ENCODE assay signal across 19 mouse cellular contexts in genomic region chr16:10524866-10525609, GRCm38 (mm10). TPM values are rescaled to one million over a fixed set of nuclear protein-coding genes. Genes with fewer than 3 reads are reported as not detected.
DNase-seq lines count a peak whose midpoint lies in the region; ATAC-seq and TF ChIP-seq lines count a peak whose summit lies in the region.
"Had no signal": no experiment of that assay in that cellular context is flagged by ENCODE, and none has a peak within 500 bp of the region (broad histone marks: within the 10 kb centered on the region; RNA-seq: fewer than 3 reads in every experiment).

No protein-coding gene starts in this region.

- H3K79me2 ChIP-seq in liver, adult 2 months (ENCODE audit: control insufficient read depth, insufficient read depth, low read length): no peaks in the 10 kb centered on the region

- H3K4me3 ChIP-seq in liver, adult 2 months (ENCODE audit: insufficient read depth, low read depth, low read length): no peak overlapping the region
- no peak overlapping the region for H3K4me3 ChIP-seq in liver, embryonic 12.5 days
- H3K4me3 ChIP-seq in heart, embryonic 10.5 days: no peak overlapping the region
- H3K4me3 ChIP-seq: embryonic facial prominence, embryonic 13.5 days; forebrain, embryonic 10.5 days; heart, embryonic 13.5 days; hindbrain, embryonic 10.5 days; lung, embryonic 15.5 days; neural tube, embryonic 12.5 days had no signal

- no peaks in the 10 kb centered on the region for H3K27me3 ChIP-seq in liver, adult 2 months (ENCODE audit: control insufficient read depth, insufficient read depth, low read length)
- H3K27me3 ChIP-seq in liver, embryonic 12.5 days (replicated peaks): no peaks in the 10 kb centered on the region
- H3K27me3 ChIP-seq in heart, embryonic 10.5 days (ENCODE audit: insufficient read depth, poor library complexity, severe bottlenecking): no peaks in the 10 kb centered on the region
- H3K27me3 ChIP-seq: embryonic facial prominence, embryonic 13.5 days; heart, embryonic 13.5 days; lung, embryonic 15.5 days; neural tube, embryonic 12.5 days had no signal

- TF ChIP-seq POLR2A in liver, adult 2 months (IDR thresholded peaks at IDR 0.05; ENCODE audit: extremely low read depth, insufficient read depth, low read length): no peak

- peak overlapping the region; percentile 25; the same call in 1 of the 2 replicates for H3K9ac ChIP-seq in liver, adult 2 months (ENCODE audit: low read depth, low read length)
- no peak overlapping the region for H3K9ac ChIP-seq in liver, embryonic 12.5 days
- H3K9ac ChIP-seq: embryonic facial prominence, embryonic 13.5 days; heart, embryonic 13.5 days; lung, embryonic 15.5 days; neural tube, embryonic 12.5 days had no signal

- no peak for TF ChIP-seq CTCF in liver, adult 2 months (IDR thresholded peaks at IDR 0.05; ENCODE audit: low read depth, low read length)

- H3K4me1 ChIP-seq in liver, adult 2 months (ENCODE audit: control insufficient read depth, insufficient read depth, low read length): peaks cover 15% of the 10 kb centered on the region
- H3K4me1 ChIP-seq in liver, embryonic 12.5 days: 0 out of 2 replicates have a peak, but pooled peaks cover 11% of the 10 kb centered on the region
- 0 out of 2 replicates have a peak, but pooled peaks cover 3% of the 10 kb centered on the region for H3K4me1 ChIP-seq in heart, embryonic 10.5 days
- H3K4me1 ChIP-seq: forebrain, embryonic 10.5 days; hindbrain, embryonic 10.5 days; lung, embryonic 15.5 days; neural tube, embryonic 12.5 days had no signal

- WGBS in liver, adult 2 months: 30% methylated on average over 4 of the region's 4 CpGs
- 26% methylated on average over 4 of the region's 4 CpGs for WGBS in liver, embryonic 12.5 days (ENCODE audit: insufficient replicate concordance)
- WGBS in heart, embryonic 10.5 days: 74% methylated on average over 4 of the region's 4 CpGs

- no peaks in the 10 kb centered on the region for H3K36me3 ChIP-seq in liver, adult 2 months (ENCODE audit: control insufficient read depth, insufficient read depth, low read length)
- no peaks in the 10 kb centered on the region for H3K36me3 ChIP-seq in liver, embryonic 12.5 days
- H3K36me3 ChIP-seq in heart, embryonic 10.5 days: peaks cover 5% of the 10 kb centered on the region; the same call in 1 of the 2 replicates
- H3K36me3 ChIP-seq: neural tube, embryonic 12.5 days had no signal

- DNase-seq in liver, adult 2 months (ENCODE audit: extremely low read depth, low read depth, low spot score): peak; percentile 99
- peak; percentile 88 for DNase-seq in 416B (ENCODE audit: low read depth)
- DNase-seq in T-cell, adult 2 months (ENCODE audit: low spot score): peak; percentile 32
- peak; percentile 37 for DNase-seq in induced T-regulatory cell, adult 2 months (ENCODE audit: low read depth)
- no peak for DNase-seq in left cerebral cortex, postnatal 4 days
- no peak for DNase-seq in heart, embryonic 10.5 days (ENCODE audit: low spot score)
- DNase-seq: B cell, adult 2 months; cerebellum, adult 11 months; gastrocnemius, postnatal 10 days; kidney, adult 8-10 months; right cerebral cortex, postnatal 14 days had no signal

- intact Hi-C loops in left cerebral cortex, postnatal 4 days (cut with DNase I): loop anchor here (5.0 to 10.0 kb wide), 3 partner anchors 108 to 430 kb away; no protein-coding TSS in a partner anchor

- H3K9me3 ChIP-seq in liver, embryonic 12.5 days (replicated peaks): no peaks in the 10 kb centered on the region
- no peaks in the 10 kb centered on the region for H3K9me3 ChIP-seq in heart, embryonic 10.5 days
- H3K9me3 ChIP-seq: embryonic facial prominence, embryonic 13.5 days; forebrain, embryonic 10.5 days; heart, embryonic 13.5 days; hindbrain, embryonic 10.5 days; lung, embryonic 15.5 days; neural tube, embryonic 12.5 days had no signal

- H3K27ac ChIP-seq in liver, adult 2 months (replicated peaks; ENCODE audit: insufficient read depth, low read depth, low read length): peak overlapping the region; percentile 86
- H3K27ac ChIP-seq in liver, embryonic 12.5 days: no peak overlapping the region
- no peak overlapping the region for H3K27ac ChIP-seq in heart, embryonic 10.5 days
- H3K27ac ChIP-seq: embryonic facial prominence, embryonic 13.5 days; forebrain, embryonic 10.5 days; heart, embryonic 13.5 days; hindbrain, embryonic 10.5 days; lung, embryonic 15.5 days; neural tube, embryonic 12.5 days had no signal

- no peak overlapping the region for H3K4me2 ChIP-seq in liver, embryonic 12.5 days
- H3K4me2 ChIP-seq: embryonic facial prominence, embryonic 13.5 days; heart, embryonic 13.5 days; lung, embryonic 15.5 days; neural tube, embryonic 12.5 days had no signal

- ATAC-seq in liver, embryonic 12.5 days: no peak
- ATAC-seq in erythroid progenitor cell, adult 5-6 weeks (replicated peaks; ENCODE audit: low FRiP score, poor library complexity, severe bottlenecking): no peak

RNA-seq across cellular contexts. Expression of gene Dexi, which starts 17.8 kb away (rescaled TPM):
- total RNA-seq in liver, adult 2 months (2014; rRNA removed): 8.9 and 12.3 TPM in 2 replicates
- 70.0 and 99.8 TPM in 2 replicates for polyA plus RNA-seq in liver, adult 2 months (2012; rRNA removed)
- polyA plus RNA-seq in liver, embryonic 12.5 days (2016; fragmentation: Nextera tagmentation; extraction: Ambion mirVana): 7.6 and 7.8 TPM in 2 replicates
- 10 to 100 TPM; 22.2 to 22.3 TPM for total RNA-seq in left cerebral cortex, postnatal 4 days (2021)
- 11.9 and 13.8 TPM in 2 replicates for polyA plus RNA-seq in heart, embryonic 10.5 days (2016; fragmentation: Nextera tagmentation; extraction: Ambion mirVana)
- 2.2 and 5.4 TPM in 2 replicates for total RNA-seq in erythroid progenitor cell, adult 5-6 weeks (2015; ENCODE audit: low replicate concordance)
- total RNA-seq in erythroid progenitor cell, adult 5-6 weeks (2017; ENCODE audit: low replicate concordance): 1.8 TPM in 1 of 2 replicates, not detected in the other

RNA-seq across cellular contexts. Expression of gene Clec16a, which starts 20.1 kb away (rescaled TPM):
- total RNA-seq in liver, adult 2 months (2014; rRNA removed): 11.6 and 13.4 TPM in 2 replicates
- polyA plus RNA-seq in liver, adult 2 months (2012; rRNA removed): 8.5 and 9.8 TPM in 2 replicates
- polyA plus RNA-seq in liver, embryonic 12.5 days (2016; fragmentation: Nextera tagmentation; extraction: Ambion mirVana): 15.7 and 17.3 TPM in 2 replicates
- total RNA-seq in left cerebral cortex, postnatal 4 days (2021): 10 to 100 TPM; 59.0 to 66.1 TPM
- 24.5 and 27.3 TPM in 2 replicates for polyA plus RNA-seq in heart, embryonic 10.5 days (2016; fragmentation: Nextera tagmentation; extraction: Ambion mirVana)
- total RNA-seq in erythroid progenitor cell, adult 5-6 weeks (2015; ENCODE audit: low replicate concordance): 6.7 and 8.6 TPM in 2 replicates
- 4.0 and 5.4 TPM in 2 replicates for total RNA-seq in erythroid progenitor cell, adult 5-6 weeks (2017; ENCODE audit: low replicate concordance)

RNA-seq across cellular contexts. Expression of gene Ciita, which starts 45.2 kb away (rescaled TPM):
- total RNA-seq in liver, adult 2 months (2014; rRNA removed): 1.0 and 2.2 TPM in 2 replicates
- polyA plus RNA-seq in liver, adult 2 months (2012; rRNA removed): 0.51 and 1.1 TPM in 2 replicates
- 0.13 TPM in 1 of 2 replicates, not detected in the other for polyA plus RNA-seq in liver, embryonic 12.5 days (2016; fragmentation: Nextera tagmentation; extraction: Ambion mirVana)
- under 1 TPM in 1 of 2 experiments, not detected in 1; 0.10 TPM for total RNA-seq in left cerebral cortex, postnatal 4 days (2021)
- polyA plus RNA-seq in heart, embryonic 10.5 days (2016; fragmentation: Nextera tagmentation; extraction: Ambion mirVana): 0.05 and 0.27 TPM in 2 replicates
- 0.36 and 0.84 TPM in 2 replicates for total RNA-seq in erythroid progenitor cell, adult 5-6 weeks (2015; ENCODE audit: low replicate concordance)
- total RNA-seq in erythroid progenitor cell, adult 5-6 weeks (2017; ENCODE audit: low replicate concordance): 0.26 and 0.30 TPM in 2 replicates

Comparison
In these comparisons a context has a peak if more than half of its experiments do, and no peak if none do; other contexts are left out.
1. DNase-seq: peak in liver, adult 2 months (single experiment), 416B (single experiment), T-cell, adult 2 months (single experiment) and induced T-regulatory cell, adult 2 months (single experiment); none in left cerebral cortex, postnatal 4 days (single experiment) and heart, embryonic 10.5 days (single experiment).